Mouse (Mus musculus) limb, embryonic 14.5 days (tissue): ENCODE measurements around the gene Ndufv1. TPM values are rescaled to one million over a fixed set of nuclear protein-coding genes. Genes with fewer than 3 reads are reported as not detected.

ENCODE experiments used
- ATAC-seq: fragments of 200-750 bp; cut with Nextera tagmentation; 2 replicates; pipeline ENCODE4 v1.8.0; 2017; ENCODE audit warnings: low read depth, moderate number of reproducible peaks, moderate TSS enrichment; ENCODE audit not compliant: low FRiP score
- DNase-seq: peaks from one replicate; pipeline ENCODE4 v3.0.0-alpha.2; 2015; ENCODE audit warnings: low spot score
- H3K27ac ChIP-seq: fragments of 300-500 bp; sonication (generic); replicated peaks from 2 replicates; pipeline ENCODE4 v1.5.1; 2014; ENCODE audit warnings: low read depth, mild to moderate bottlenecking, low read length, moderate library complexity, mixed read lengths
- H3K27me3 ChIP-seq: fragments of 300-500 bp; sonication (generic); 2 replicates; pipeline ENCODE4 v1.6.1; 2014; ENCODE audit warnings: low read length, mixed read lengths; ENCODE audit not compliant: control insufficient read depth, insufficient read depth
- H3K36me3 ChIP-seq: fragments of 300-500 bp; sonication (generic); 2 replicates; pipeline ENCODE4 v1.6.1; 2014; ENCODE audit warnings: mild to moderate bottlenecking, low read length, moderate library complexity, mixed read lengths; ENCODE audit not compliant: control insufficient read depth, insufficient read depth
- H3K4me1 ChIP-seq: fragments of 300-500 bp; sonication (generic); 2 replicates; pipeline ENCODE4 v1.6.1; 2014; ENCODE audit warnings: antibody characterized with exemption, low read length, mixed read lengths; ENCODE audit not compliant: control insufficient read depth, insufficient read depth
- H3K4me2 ChIP-seq: fragments of 300-500 bp; sonication (generic); replicated peaks from 2 replicates; pipeline ENCODE4 v1.6.1; 2014; ENCODE audit warnings: low read depth, mild to moderate bottlenecking, low read length, moderate library complexity; ENCODE audit not compliant: severe bottlenecking
- H3K4me3 ChIP-seq: fragments of 300-500 bp; sonication (generic); replicated peaks from 2 replicates; pipeline ENCODE4 v1.5.1; 2014; ENCODE audit warnings: low read length
- H3K9ac ChIP-seq: fragments of 300-500 bp; sonication (generic); 2 replicates; pipeline ENCODE4 v1.6.1; 2014; ENCODE audit warnings: mild to moderate bottlenecking, low read depth, low read length, moderate library complexity; ENCODE audit not compliant: severe bottlenecking
- H3K9me3 ChIP-seq: fragments of 300-500 bp; sonication (generic); 2 replicates; pipeline ENCODE4 v1.6.1; 2016; ENCODE audit warnings: low read length; ENCODE audit not compliant: control insufficient read depth
- POLR2A ChIP-seq: fragments of 200-500 bp; IDR thresholded peaks from 2 replicates; pipeline ENCODE4 v1.8.0; 2012; ENCODE audit warnings: inconsistent platforms, mild to moderate bottlenecking, moderate library complexity, borderline replicate concordance; ENCODE audit not compliant: insufficient read depth, insufficient read length; ENCODE audit errors: extremely low read depth
- WGBS: fragments of 180-500 bp; shearing (Covaris S2); extraction: QIAGEN DNeasy Blood & Tissue Kit; methylation state at CpG from one replicate; pipeline ENCODE4 v1.1.7; 2014; 5-methylcytosine and 5-hydroxymethylcytosine counted together
- polyA plus RNA-seq, 2 experiments: library from polyadenylated mRNA; depleted of rRNA in 1 of 2; stranded (reverse) in 1 of 2; unstranded in 1 of 2; fragments of >200 nt; fragmentation: Nextera tagmentation in 1 of 2; extraction: Ambion mirVana in 1 of 2; gene quantifications; 2 replicates each; pipeline versions ENCODE4 v1.2.1 to v1.2.3; 2012 to 2014

The Ndufv1 gene
- polyA plus RNA-seq, 2 experiments = 157 to 193 TPM

GRCm38 (mm10) chr19:4032668-4033067 lies 20.1 kb upstream of the Ndufv1 start:
- TF ChIP-seq POLR2A = no peak
- H3K4me2 ChIP-seq = no peak overlapping the region
- H3K27me3 ChIP-seq = no peaks in the 10 kb centered on the region
- no peak overlapping the region for H3K9ac ChIP-seq
- no peaks in the 10 kb centered on the region for H3K36me3 ChIP-seq
- 70% methylated on average over 7 of the region's 7 CpGs for WGBS
- H3K27ac ChIP-seq = no peak overlapping the region
- no peaks in the 10 kb centered on the region for H3K9me3 ChIP-seq
- H3K4me1 ChIP-seq = no peaks in the 10 kb centered on the region
- no peak overlapping the region for H3K4me3 ChIP-seq
- DNase-seq (no peak), ATAC-seq (no peak)

GRCm38 (mm10) chr19:4027576-4027975 lies 15.0 kb upstream of the Ndufv1 start:
- H3K4me3 ChIP-seq = no peak overlapping the region
- H3K9me3 ChIP-seq = no peaks in the 10 kb centered on the region
- no peak overlapping the region for H3K27ac ChIP-seq
- no peak for TF ChIP-seq POLR2A
- H3K4me2 ChIP-seq = no peak overlapping the region
- no peak overlapping the region for H3K9ac ChIP-seq
- no peaks in the 10 kb centered on the region for H3K36me3 ChIP-seq
- no peaks in the 10 kb centered on the region for H3K4me1 ChIP-seq
- DNase-seq (no peak), ATAC-seq (no peak)
- H3K27me3 ChIP-seq = no peaks in the 10 kb centered on the region

GRCm38 (mm10) chr19:4023185-4023584 lies 10.6 kb upstream of the Ndufv1 start:
- no peaks in the 10 kb centered on the region for H3K36me3 ChIP-seq
- H3K4me1 ChIP-seq = 0 out of 2 replicates have a peak, but pooled peaks cover 2% of the 10 kb centered on the region
- no peak for DNase-seq
- ATAC-seq = no peak
- no peak for TF ChIP-seq POLR2A
- H3K27ac ChIP-seq = no peak overlapping the region
- H3K4me3 ChIP-seq = no peak overlapping the region
- H3K4me2 ChIP-seq = no peak overlapping the region
- no peaks in the 10 kb centered on the region for H3K9me3 ChIP-seq
- H3K9ac ChIP-seq = no peak overlapping the region
- WGBS = 70% methylated on average over 7 of the region's 7 CpGs
- no peaks in the 10 kb centered on the region for H3K27me3 ChIP-seq

- 0 out of 2 replicates have a peak, but pooled peaks cover 2% of the 10 kb centered on the region for H3K4me1 ChIP-seq
- TF ChIP-seq POLR2A = no peak
- no peak overlapping the region for H3K27ac ChIP-seq
- DNase-seq (peak; percentile 92), ATAC-seq (peak; percentile 87)
- H3K9me3 ChIP-seq = no peaks in the 10 kb centered on the region
- 34% methylated on average over 18 of the region's 18 CpGs for WGBS
- no peaks in the 10 kb centered on the region for H3K36me3 ChIP-seq
- no peak overlapping the region for H3K9ac ChIP-seq
- H3K27me3 ChIP-seq = no peaks in the 10 kb centered on the region
- no peak overlapping the region for H3K4me2 ChIP-seq
- no peak overlapping the region for H3K4me3 ChIP-seq
These were observed 6.4 kb upstream of the Ndufv1 start for GRCm38 (mm10) chr19:4018743-4019583.

- Histone ChIP-seq H3K9me3 (no peaks in the 10 kb centered on the region), H3K4me1 (peaks cover 5% of the 10 kb centered on the region; the same call in 1 of the 2 replicates), H3K36me3 (no peaks in the 10 kb centered on the region), H3K27ac (no peak overlapping the region), H3K27me3 (no peaks in the 10 kb centered on the region), H3K9ac (no peak overlapping the region), H3K4me2 (no peak overlapping the region), H3K4me3 (no peak overlapping the region)
- ATAC-seq (no peak), DNase-seq (no peak)
- TF ChIP-seq POLR2A = no peak
- WGBS = 53% methylated on average over 10 of the region's 10 CpGs
These were observed 5.4 kb upstream of the Ndufv1 start for GRCm38 (mm10) chr19:4017921-4018587.
